Mouse (Mus musculus): ENCODE data around the gene Lrrc52. TPM values are rescaled to one million over a fixed set of nuclear protein-coding genes. Genes with fewer than 3 reads are reported as not detected.

The Lrrc52 gene
- total and polyA plus RNA-seq, 3 experiments: 0.39 to 5.2 (median 2.4) TPM

DNA sequence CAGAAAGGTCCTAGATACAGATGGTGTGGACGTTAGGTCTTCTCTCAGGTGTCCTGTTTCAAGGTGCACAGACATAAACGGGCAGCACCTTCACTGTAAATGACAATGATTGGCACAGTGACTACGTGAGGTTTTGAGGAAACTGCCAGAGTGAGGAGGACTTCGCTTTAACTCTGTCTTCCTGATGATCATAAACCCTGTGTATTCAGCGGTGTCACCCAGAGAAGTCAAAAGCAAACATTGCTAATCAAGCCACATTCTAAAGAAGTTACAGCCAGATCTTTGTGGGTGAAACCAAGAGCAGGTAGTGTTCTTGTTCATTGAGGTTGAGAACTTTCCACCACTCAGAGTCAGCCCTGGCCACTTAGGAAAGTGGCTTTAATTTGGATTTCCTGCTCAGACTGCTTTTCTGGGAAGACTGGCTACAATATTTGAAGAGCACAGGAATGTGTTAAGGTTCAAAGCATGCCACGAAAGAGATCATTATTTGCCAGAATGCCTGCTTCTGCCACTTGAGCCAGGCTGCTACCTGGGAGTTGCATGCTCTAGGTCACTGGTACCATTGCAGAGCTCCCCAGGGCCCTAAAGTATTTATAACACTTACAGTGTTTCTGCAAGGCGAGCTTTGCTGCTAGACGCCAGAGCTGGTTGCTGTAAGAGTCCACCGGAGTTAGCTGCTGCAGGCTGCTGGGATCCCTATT, 35.5 kb downstream of the Lrrc52 start:
- DNase-seq: no peak
- H3K27ac ChIP-seq: no peak overlapping the region
- H3K79me2 ChIP-seq (replicated peaks; ENCODE audit: control insufficient read depth, insufficient read depth, low read length): no peaks in the 10 kb centered on the region
- no peak overlapping the region for H3K9ac ChIP-seq (ENCODE audit: low read depth, low read length)
- H3K27me3 ChIP-seq (ENCODE audit: control insufficient read depth, insufficient read depth, low read length): no peaks in the 10 kb centered on the region
- 67% methylated on average over 9 of the region's 9 CpGs for WGBS
- H3K4me3 ChIP-seq: no peak overlapping the region
- no peaks in the 10 kb centered on the region for H3K36me3 ChIP-seq (ENCODE audit: control insufficient read depth, insufficient read depth, low read length)
- intact Hi-C loops (cut with DNase I): no loop called here
- no peaks in the 10 kb centered on the region for H3K4me1 ChIP-seq (ENCODE audit: control insufficient read depth, insufficient read depth, low read length)
- TF ChIP-seq EP300 (IDR thresholded peaks at IDR 0.05; ENCODE audit: insufficient read depth, low read depth, low read length): no peak
- TF ChIP-seq POLR2A (IDR thresholded peaks at IDR 0.05; ENCODE audit: insufficient read depth, low read depth, low read length): no peak
- TF ChIP-seq CTCF (IDR thresholded peaks at IDR 0.05): no peak

DNA sequence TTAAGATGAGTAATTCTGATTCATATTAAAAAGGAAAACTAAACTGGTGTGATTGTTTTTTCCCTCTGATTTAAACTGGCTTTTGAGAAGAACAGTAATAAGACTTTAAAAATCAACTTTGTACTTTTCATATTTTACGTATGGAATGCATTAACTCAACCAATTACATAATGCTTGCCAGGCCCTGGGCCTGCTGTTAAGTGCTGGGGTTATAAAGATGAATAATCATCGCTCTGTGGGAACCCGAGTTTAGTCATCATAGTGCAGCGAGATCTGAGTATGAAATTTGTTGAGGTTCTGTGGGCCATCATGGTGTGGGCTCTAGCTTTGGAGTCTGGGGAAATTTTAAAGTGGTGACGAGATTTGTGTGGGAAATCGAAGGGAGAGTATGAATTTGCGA, 39.9 kb downstream of the Lrrc52 start:
- Histone ChIP-seq H3K4me1 (ENCODE audit: control insufficient read depth, insufficient read depth, low read length) (0 out of 2 replicates have a peak, but pooled peaks cover 2% of the 10 kb centered on the region), H3K36me3 (ENCODE audit: control insufficient read depth, insufficient read depth, low read length) (no peaks in the 10 kb centered on the region), H3K79me2 (replicated peaks; ENCODE audit: control insufficient read depth, insufficient read depth, low read length) (no peaks in the 10 kb centered on the region), H3K27ac (no peak overlapping the region), H3K27me3 (ENCODE audit: control insufficient read depth, insufficient read depth, low read length) (no peaks in the 10 kb centered on the region), H3K4me3 (no peak overlapping the region), H3K9ac (ENCODE audit: low read depth, low read length) (no peak overlapping the region)
- intact Hi-C loops (cut with DNase I): no loop called here
- 83% methylated on average over 7 of the region's 7 CpGs for WGBS
- no peak for TF ChIP-seq CTCF (IDR thresholded peaks at IDR 0.05)
- TF ChIP-seq EP300 (IDR thresholded peaks at IDR 0.05; ENCODE audit: insufficient read depth, low read depth, low read length): no peak
- no peak for TF ChIP-seq POLR2A (IDR thresholded peaks at IDR 0.05; ENCODE audit: insufficient read depth, low read depth, low read length)
- DNase-seq: no peak

- Histone ChIP-seq H3K79me2 (replicated peaks; ENCODE audit: control insufficient read depth, insufficient read depth, low read length) (no peaks in the 10 kb centered on the region), H3K4me1 (ENCODE audit: control insufficient read depth, insufficient read depth, low read length) (0 out of 2 replicates have a peak, but pooled peaks cover 2% of the 10 kb centered on the region), H3K27ac (peak overlapping the region; percentile 81), H3K9ac (ENCODE audit: low read depth, low read length) (peak overlapping the region; percentile 46; the same call in 1 of the 2 replicates), H3K27me3 (ENCODE audit: control insufficient read depth, insufficient read depth, low read length) (no peaks in the 10 kb centered on the region), H3K36me3 (ENCODE audit: control insufficient read depth, insufficient read depth, low read length) (no peaks in the 10 kb centered on the region), H3K4me3 (peak overlapping the region; percentile 22; the same call in 1 of the 2 replicates)
- intact Hi-C loops (cut with DNase I): no loop called here
- WGBS: 49% methylated on average over 5 of the region's 5 CpGs
- peak in 1 of 2 experiments; percentile 36 for DNase-seq
- TF ChIP-seq CTCF (IDR thresholded peaks at IDR 0.05): no peak
- no peak for TF ChIP-seq POLR2A (IDR thresholded peaks at IDR 0.05; ENCODE audit: insufficient read depth, low read depth, low read length)
- TF ChIP-seq EP300 (IDR thresholded peaks at IDR 0.05; ENCODE audit: insufficient read depth, low read depth, low read length): no peak
These were observed 41.0 kb downstream of the Lrrc52 start for GRCm38 (mm10) chr1:167425572-167425971.

- Histone ChIP-seq H3K27me3 (ENCODE audit: control insufficient read depth, insufficient read depth, low read length) (no peaks in the 10 kb centered on the region), H3K27ac (peak overlapping the region; percentile 77), H3K79me2 (replicated peaks; ENCODE audit: control insufficient read depth, insufficient read depth, low read length) (no peaks in the 10 kb centered on the region), H3K4me1 (ENCODE audit: control insufficient read depth, insufficient read depth, low read length) (0 out of 2 replicates have a peak, but pooled peaks cover 2% of the 10 kb centered on the region), H3K36me3 (ENCODE audit: control insufficient read depth, insufficient read depth, low read length) (no peaks in the 10 kb centered on the region), H3K9ac (ENCODE audit: low read depth, low read length) (no peak overlapping the region), H3K4me3 (peak overlapping the region; percentile 27)
- DNase-seq: peak; percentile 53 to 73
- intact Hi-C loops (cut with DNase I): no loop called here
- WGBS: 39% methylated on average over 11 of the region's 11 CpGs
- TF ChIP-seq EP300 (IDR thresholded peaks at IDR 0.05; ENCODE audit: insufficient read depth, low read depth, low read length): peak; percentile 37; the same call in 1 of the 2 replicates
- no peak for TF ChIP-seq POLR2A (IDR thresholded peaks at IDR 0.05; ENCODE audit: insufficient read depth, low read depth, low read length)
These were observed 43.9 kb downstream of the Lrrc52 start for GRCm38 (mm10) chr1:167422501-167423240.

GRCm38 (mm10) chr1:167414846-167415245, 51.7 kb downstream of the Lrrc52 start:
- TF ChIP-seq CTCF (IDR thresholded peaks at IDR 0.05): peak; percentile 95
- TF ChIP-seq EP300 (IDR thresholded peaks at IDR 0.05; ENCODE audit: insufficient read depth, low read depth, low read length): peak; percentile 84; the same call in 1 of the 2 replicates
- TF ChIP-seq POLR2A (IDR thresholded peaks at IDR 0.05; ENCODE audit: insufficient read depth, low read depth, low read length): no peak
- Histone ChIP-seq H3K79me2 (replicated peaks; ENCODE audit: control insufficient read depth, insufficient read depth, low read length) (no peaks in the 10 kb centered on the region), H3K4me1 (ENCODE audit: control insufficient read depth, insufficient read depth, low read length) (no peaks in the 10 kb centered on the region; the same call in 1 of the 2 replicates), H3K27me3 (ENCODE audit: control insufficient read depth, insufficient read depth, low read length) (no peaks in the 10 kb centered on the region), H3K36me3 (ENCODE audit: control insufficient read depth, insufficient read depth, low read length) (no peaks in the 10 kb centered on the region), H3K9ac (ENCODE audit: low read depth, low read length) (no peak overlapping the region), H3K4me3 (no peak overlapping the region), H3K27ac (no peak overlapping the region)
- peak; percentile 61 to 81 for DNase-seq
- 2% methylated on average over 7 of the region's 7 CpGs for WGBS
- intact Hi-C loops (cut with DNase I): loop anchor here (1.0 to 10.0 kb wide), 4 partner anchors 222 to 480 kb away; no protein-coding TSS in a partner anchor
